ENCODE assay signal across 22 mouse cellular contexts in the genomic region with DNA sequence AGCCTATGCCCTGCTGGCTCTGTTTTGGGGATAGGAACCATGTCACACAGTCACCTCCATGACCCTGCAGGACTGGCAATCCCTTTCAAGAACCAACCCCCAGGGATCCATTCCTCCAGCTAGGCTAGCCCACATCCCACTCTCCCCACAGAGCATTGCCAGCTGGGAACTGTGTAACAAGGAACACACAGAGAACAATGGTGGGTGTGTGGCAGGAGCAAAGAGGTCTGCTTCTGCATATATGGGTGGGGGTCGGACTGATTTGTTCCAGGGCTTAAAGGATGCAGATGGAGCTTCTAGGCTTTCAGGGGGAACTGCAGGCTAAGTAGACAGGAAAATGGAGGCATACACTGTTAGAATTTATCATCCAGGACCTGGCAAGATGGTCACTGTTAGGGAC. TPM values are rescaled to one million over a fixed set of nuclear protein-coding genes. Genes with fewer than 3 reads are reported as not detected.
DNase-seq lines count a peak whose midpoint lies in the region; ATAC-seq lines count a peak whose summit lies in the region.
"Had no signal": no experiment of that assay in that cellular context is flagged by ENCODE, and none has a peak within 500 bp of the region (broad histone marks: within the 10 kb centered on the region; RNA-seq: fewer than 3 reads in every experiment).

No protein-coding gene starts in this region.

- H3K27ac ChIP-seq in midbrain, embryonic 11.5 days (ENCODE audit: low read depth, low read length): no peak overlapping the region
- no peak overlapping the region for H3K27ac ChIP-seq in midbrain, embryonic 14.5 days (replicated peaks; ENCODE audit: low read depth, low read length)
- H3K27ac ChIP-seq: embryonic facial prominence, embryonic 10.5 days; embryonic facial prominence, embryonic 12.5 days; forebrain, embryonic 13.5 days; forebrain, embryonic 15.5 days had no signal

- 55% methylated on average over 1 of the region's 1 CpGs for WGBS in midbrain, embryonic 11.5 days
- 42% methylated on average over 1 of the region's 1 CpGs for WGBS in midbrain, embryonic 14.5 days

- H3K36me3 ChIP-seq in midbrain, embryonic 11.5 days (ENCODE audit: control insufficient read depth, insufficient read depth, low read length): no peaks in the 10 kb centered on the region
- H3K36me3 ChIP-seq in midbrain, embryonic 14.5 days (ENCODE audit: control insufficient read depth, insufficient read depth, low read length): no peaks in the 10 kb centered on the region
- H3K36me3 ChIP-seq: embryonic facial prominence, embryonic 10.5 days; embryonic facial prominence, embryonic 12.5 days; forebrain, embryonic 15.5 days; G1E had no signal

- H3K9ac ChIP-seq in midbrain, embryonic 11.5 days (ENCODE audit: low read length): no peak overlapping the region
- no peak overlapping the region for H3K9ac ChIP-seq in midbrain, embryonic 14.5 days (replicated peaks; ENCODE audit: low read length)
- H3K9ac ChIP-seq: embryonic facial prominence, embryonic 12.5 days; forebrain, embryonic 13.5 days; forebrain, embryonic 15.5 days; forebrain, postnatal 0 days had no signal

- no peak overlapping the region for H3K4me3 ChIP-seq in midbrain, embryonic 11.5 days (ENCODE audit: low read depth, low read length)
- no peak overlapping the region for H3K4me3 ChIP-seq in midbrain, embryonic 14.5 days (replicated peaks; ENCODE audit: low read depth, low read length)
- H3K4me3 ChIP-seq: embryonic facial prominence, embryonic 10.5 days; embryonic facial prominence, embryonic 12.5 days; forebrain, embryonic 13.5 days; forebrain, embryonic 15.5 days had no signal

- H3K9me3 ChIP-seq in midbrain, embryonic 11.5 days (ENCODE audit: control insufficient read depth, low read length): no peaks in the 10 kb centered on the region
- no peaks in the 10 kb centered on the region for H3K9me3 ChIP-seq in midbrain, embryonic 14.5 days (ENCODE audit: control insufficient read depth, low read length)
- H3K9me3 ChIP-seq: embryonic facial prominence, embryonic 10.5 days; embryonic facial prominence, embryonic 12.5 days; forebrain, embryonic 13.5 days; forebrain, embryonic 15.5 days; G1E had no signal

- no peaks in the 10 kb centered on the region for H3K4me1 ChIP-seq in midbrain, embryonic 11.5 days (ENCODE audit: control insufficient read depth, insufficient read depth, low read length)
- no peaks in the 10 kb centered on the region for H3K4me1 ChIP-seq in midbrain, embryonic 14.5 days (ENCODE audit: control insufficient read depth, insufficient read depth, low read length)
- H3K4me1 ChIP-seq: embryonic facial prominence, embryonic 12.5 days; forebrain, embryonic 13.5 days; forebrain, embryonic 15.5 days had no signal

- 0 out of 2 replicates have a peak, but pooled peaks cover 2% of the 10 kb centered on the region for H3K27me3 ChIP-seq in midbrain, embryonic 11.5 days (ENCODE audit: control insufficient read depth, insufficient read depth, low read length)
- peaks cover 3% of the 10 kb centered on the region; the same call in 1 of the 2 replicates for H3K27me3 ChIP-seq in midbrain, embryonic 14.5 days (ENCODE audit: control insufficient read depth, insufficient read depth, low read length)
- H3K27me3 ChIP-seq: embryonic facial prominence, embryonic 12.5 days had no signal

- H3K4me2 ChIP-seq in midbrain, embryonic 11.5 days: no peak overlapping the region
- no peak overlapping the region for H3K4me2 ChIP-seq in midbrain, embryonic 14.5 days (ENCODE audit: low read length)
- H3K4me2 ChIP-seq: embryonic facial prominence, embryonic 12.5 days; forebrain, embryonic 13.5 days; forebrain, embryonic 15.5 days had no signal

- DNase-seq in midbrain, embryonic 11.5 days (ENCODE audit: low spot score, missing footprints): peak; percentile 57
- no peak for DNase-seq in midbrain, embryonic 14.5 days
- peak; percentile 49 for DNase-seq in R1 (ENCODE audit: low read depth, low spot score)
- DNase-seq in lung, adult 18-20 months: no peak
- no peak for DNase-seq in kidney, adult 8-10 months
- DNase-seq: adrenal gland, adult 8-10 months; adrenal gland, postnatal 14 days; adrenal gland, postnatal 36 days; cerebellum, adult 11-12 months; cerebellum, adult 2 months; cerebellum, adult 9-10 months; cerebellum, postnatal 10 days; cerebellum, postnatal 25 days; forebrain, postnatal 0 days had no signal

- no peak for ATAC-seq in midbrain, embryonic 11.5 days (ENCODE audit: low FRiP score)
- no peak for ATAC-seq in midbrain, embryonic 14.5 days (ENCODE audit: low FRiP score, low TSS enrichment)
- ATAC-seq: activated CD4-positive, CD25-positive, alpha-beta regulatory T cell, adult 4 months; forebrain, embryonic 13.5 days; forebrain, embryonic 15.5 days; forebrain, postnatal 0 days; Patski had no signal

RNA-seq across cellular contexts. Expression of gene Dsp, which starts 10.6 kb away (rescaled TPM):
- 0.57 and 0.71 TPM in 2 replicates for polyA plus RNA-seq in midbrain, embryonic 11.5 days (2014; fragmentation: Nextera tagmentation; extraction: Ambion mirVana)
- 0.08 and 0.13 TPM in 2 replicates for polyA plus RNA-seq in midbrain, embryonic 14.5 days (2014; fragmentation: Nextera tagmentation; extraction: Ambion mirVana)
- polyA plus RNA-seq: C2C12, G1E had no signal

Comparison
In these comparisons a context has a peak if more than half of its experiments do, and no peak if none do; other contexts are left out.
1. DNase-seq: peak in midbrain, embryonic 11.5 days (single experiment) and R1 (single experiment); none in midbrain, embryonic 14.5 days (single experiment), lung, adult 18-20 months (0 of 2) and kidney, adult 8-10 months (0 of 2).